12 mouse cellular contexts compared by ENCODE assay signal in genomic region chr11:84886767-84887511, GRCm38 (mm10).
"Had no signal": no experiment of that assay in that cellular context is flagged by ENCODE, and none has a peak within 500 bp of the region (broad histone marks: within the 10 kb centered on the region; RNA-seq: fewer than 3 reads in every experiment).

No protein-coding gene starts in this region.

- H3K9me3 ChIP-seq: limb, embryonic 13.5 days; neural tube, embryonic 15.5 days; stomach, embryonic 15.5 days had no signal

- H3K4me3 ChIP-seq: layer of hippocampus, adult 2 months; limb, embryonic 13.5 days; myocyte; neural tube, embryonic 15.5 days; stomach, embryonic 15.5 days had no signal

- H3K9ac ChIP-seq: limb, embryonic 13.5 days; liver, embryonic 14.5 days; neural tube, embryonic 15.5 days; stomach, embryonic 15.5 days had no signal

- H3K27ac ChIP-seq: layer of hippocampus, adult 2 months; limb, embryonic 13.5 days; liver, embryonic 14.5 days; neural tube, embryonic 15.5 days; stomach, embryonic 15.5 days had no signal

- H3K4me2 ChIP-seq: limb, embryonic 13.5 days; neural tube, embryonic 15.5 days; stomach, embryonic 15.5 days had no signal

- H3K27me3 ChIP-seq: limb, embryonic 13.5 days; neural tube, embryonic 15.5 days; stomach, embryonic 15.5 days had no signal

- H3K4me1 ChIP-seq: limb, embryonic 13.5 days; neural tube, embryonic 15.5 days; stomach, embryonic 15.5 days had no signal

- DNase-seq: left cerebral cortex, postnatal 4 days; lung, adult 18-20 months; midbrain, embryonic 14.5 days; spleen, adult 18-20 months; thymus, adult 18-20 months; thymus, postnatal 14 days had no signal
